Mouse (Mus musculus): ENCODE data around the gene Sema6b. TPM values are rescaled to one million over a fixed set of nuclear protein-coding genes. Genes with fewer than 3 reads are reported as not detected.

Gene Sema6b
- polyA plus RNA-seq, 1 experiment from 2014 or later, result 1.3 TPM

DNA sequence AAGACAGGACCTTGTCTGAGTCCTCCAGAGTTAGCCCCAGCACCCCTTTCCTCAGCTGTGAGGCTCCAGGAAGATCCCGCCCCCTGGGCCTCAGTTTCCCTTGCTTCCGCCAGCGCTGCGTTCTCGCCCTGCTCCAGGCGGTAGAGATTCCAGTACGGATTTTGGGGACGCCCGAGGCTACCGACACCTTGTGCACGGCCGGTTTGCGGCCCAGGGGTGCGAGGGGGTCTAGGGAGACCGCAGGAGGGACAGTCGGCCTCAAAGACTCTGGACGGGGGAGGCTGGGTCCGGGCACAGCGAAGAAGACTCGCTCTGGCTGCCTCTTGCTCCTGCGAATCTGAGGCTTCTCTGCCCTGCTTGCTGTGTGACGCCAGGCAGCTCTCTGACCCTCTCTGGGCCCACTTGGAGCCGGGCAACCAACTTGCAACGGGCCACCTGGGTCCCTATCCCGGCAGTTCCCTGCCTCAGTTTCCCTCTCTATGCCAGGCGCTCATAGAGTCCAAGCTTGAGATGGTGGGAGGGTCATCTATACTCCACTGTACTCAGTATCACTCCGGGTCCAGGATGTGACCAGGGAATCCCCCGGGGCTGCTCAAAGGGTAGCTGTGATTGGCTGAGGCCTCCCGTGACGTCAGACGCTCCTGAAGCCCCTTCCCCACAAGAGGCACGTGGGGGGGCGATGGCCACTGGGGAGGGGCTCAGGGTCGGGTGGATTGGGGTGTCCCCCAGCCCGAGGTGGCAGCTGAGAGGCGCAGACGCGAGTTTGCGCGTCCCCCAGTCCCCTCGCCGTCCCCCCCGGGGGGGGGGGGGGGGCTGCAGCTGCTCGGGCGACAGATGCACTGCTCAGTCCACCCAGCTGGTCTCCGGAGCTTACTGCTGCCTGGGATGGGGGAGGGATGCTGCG lies 1.8 kb upstream of the Sema6b start:
- H3K27me3 ChIP-seq (replicated peaks), result peaks cover 54% of the 10 kb centered on the region
- ATAC-seq (ENCODE audit: insufficient read depth, low FRiP score, low read depth), result no peak
- no peaks in the 10 kb centered on the region for H3K9me3 ChIP-seq
- H3K36me3 ChIP-seq, result no peaks in the 10 kb centered on the region
- peak overlapping the region; percentile 70 for H3K4me2 ChIP-seq
- no peak overlapping the region for H3K9ac ChIP-seq
- H3K4me3 ChIP-seq (replicated peaks), result peak overlapping the region; percentile 35
- no peak overlapping the region for H3K27ac ChIP-seq
- WGBS, result 1% methylated on average over 41 of the region's 47 CpGs
- peaks cover 26% of the 10 kb centered on the region for H3K4me1 ChIP-seq

DNA sequence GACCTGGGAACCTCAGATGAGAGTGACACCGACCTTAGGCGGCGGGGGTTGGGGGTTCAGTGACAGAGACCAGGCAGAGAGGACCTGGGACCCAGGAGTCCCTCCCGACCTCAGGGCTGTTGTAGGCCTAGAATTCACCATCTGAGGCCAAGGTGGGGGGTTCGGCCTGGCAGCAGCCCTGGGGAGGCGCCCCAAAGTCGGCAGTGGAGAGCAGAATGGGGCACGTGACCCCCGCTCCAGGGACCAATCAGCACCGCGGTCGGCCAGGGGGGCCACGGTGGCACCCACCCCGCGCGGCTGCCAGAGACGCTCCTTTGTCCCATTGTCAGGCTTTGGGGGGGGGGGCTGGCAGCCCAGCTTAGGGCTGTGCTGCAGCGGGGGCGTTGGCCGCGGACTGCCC lies 788 bp downstream of the Sema6b start:
- Histone ChIP-seq H3K4me1 (peaks cover 34% of the 10 kb centered on the region), H3K27me3 (replicated peaks) (peaks cover 54% of the 10 kb centered on the region), H3K4me2 (peak overlapping the region; percentile 100), H3K9me3 (no peaks in the 10 kb centered on the region), H3K4me3 (replicated peaks) (peak overlapping the region; percentile 70), H3K36me3 (no peaks in the 10 kb centered on the region), H3K27ac (no peak overlapping the region), H3K9ac (no peak overlapping the region)
- no peak for ATAC-seq (ENCODE audit: insufficient read depth, low FRiP score, low read depth)
- WGBS, result 14% methylated on average over 19 of the region's 21 CpGs

DNA sequence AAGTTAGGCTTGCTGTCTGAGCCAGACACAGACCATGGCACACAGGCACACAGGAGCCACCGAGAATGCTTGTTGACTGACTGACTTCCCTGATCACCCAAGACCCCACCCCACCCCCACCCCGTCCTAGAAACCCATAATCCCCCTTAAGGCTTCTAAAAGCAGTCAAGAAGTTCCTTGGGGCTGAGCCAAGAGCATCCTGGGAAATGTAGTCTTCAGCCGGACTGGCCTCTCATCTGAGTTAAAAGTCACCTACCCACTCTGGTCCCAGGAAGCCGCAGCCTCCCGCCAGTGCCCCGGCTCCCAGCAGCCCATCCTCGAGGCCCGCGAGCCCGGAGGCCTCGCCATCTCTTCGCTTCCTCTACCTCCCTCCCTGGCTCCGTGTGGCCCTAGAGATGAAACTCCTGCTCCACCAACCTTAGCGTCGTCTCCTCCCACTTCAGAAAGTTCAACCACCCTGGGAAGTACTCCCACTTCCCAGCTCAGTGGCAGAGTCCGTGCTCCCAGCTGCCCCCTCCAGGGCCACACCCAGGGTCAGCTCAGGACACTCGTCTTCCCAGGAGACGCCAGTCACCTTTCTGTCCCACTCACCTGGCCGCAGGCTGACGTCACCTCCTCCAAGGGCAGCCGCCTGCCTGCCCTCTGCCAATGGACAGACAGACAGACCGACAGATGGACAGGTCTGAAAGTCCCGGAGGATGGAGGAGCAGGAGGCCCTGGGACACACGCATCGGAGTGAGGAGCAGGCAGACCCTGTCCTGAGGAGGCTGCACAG lies 2.1 kb downstream of the Sema6b start:
- H3K4me1 ChIP-seq, result peaks cover 42% of the 10 kb centered on the region
- no peak overlapping the region for H3K27ac ChIP-seq
- H3K4me2 ChIP-seq, result peak overlapping the region; percentile 41

DNA sequence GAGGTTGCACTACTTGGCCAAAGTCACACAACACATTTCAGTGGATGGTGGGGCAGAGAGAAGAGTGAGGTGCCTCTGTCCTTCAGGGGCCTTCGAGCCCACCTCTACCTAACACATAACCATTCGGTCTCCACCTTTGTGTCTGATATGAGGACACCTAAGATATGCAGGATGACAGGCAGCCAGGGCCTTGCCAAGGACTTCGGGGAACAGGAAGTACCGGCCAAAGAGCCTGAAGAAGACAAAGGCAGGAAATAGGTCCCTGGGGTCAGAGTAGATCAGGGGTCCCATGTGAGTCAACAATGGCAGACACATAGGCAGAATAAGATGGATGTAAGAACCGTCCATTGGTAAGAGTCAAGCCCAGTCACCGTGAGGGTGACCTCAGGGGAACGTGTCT lies 3.6 kb downstream of the Sema6b start:
- no peak overlapping the region for H3K4me2 ChIP-seq
- H3K36me3 ChIP-seq, result no peaks in the 10 kb centered on the region
- H3K4me3 ChIP-seq (replicated peaks), result no peak overlapping the region
- peaks cover 37% of the 10 kb centered on the region for H3K4me1 ChIP-seq
- H3K9me3 ChIP-seq, result no peaks in the 10 kb centered on the region
- ATAC-seq (ENCODE audit: insufficient read depth, low FRiP score, low read depth), result no peak
- peaks cover 36% of the 10 kb centered on the region for H3K27me3 ChIP-seq (replicated peaks)
- no peak overlapping the region for H3K9ac ChIP-seq
- no peak overlapping the region for H3K27ac ChIP-seq
- 81% methylated on average over 7 of the region's 7 CpGs for WGBS

More for the DNA sequence above, 2.1 kb downstream of the Sema6b start:
- peaks cover 45% of the 10 kb centered on the region for H3K27me3 ChIP-seq (replicated peaks)
- H3K9me3 ChIP-seq, result no peaks in the 10 kb centered on the region
- H3K36me3 ChIP-seq, result no peaks in the 10 kb centered on the region
- WGBS, result 20% methylated on average over 25 of the region's 25 CpGs
- H3K4me3 ChIP-seq (replicated peaks), result no peak overlapping the region
- H3K9ac ChIP-seq, result no peak overlapping the region
- no peak for ATAC-seq (ENCODE audit: insufficient read depth, low FRiP score, low read depth)

DNA sequence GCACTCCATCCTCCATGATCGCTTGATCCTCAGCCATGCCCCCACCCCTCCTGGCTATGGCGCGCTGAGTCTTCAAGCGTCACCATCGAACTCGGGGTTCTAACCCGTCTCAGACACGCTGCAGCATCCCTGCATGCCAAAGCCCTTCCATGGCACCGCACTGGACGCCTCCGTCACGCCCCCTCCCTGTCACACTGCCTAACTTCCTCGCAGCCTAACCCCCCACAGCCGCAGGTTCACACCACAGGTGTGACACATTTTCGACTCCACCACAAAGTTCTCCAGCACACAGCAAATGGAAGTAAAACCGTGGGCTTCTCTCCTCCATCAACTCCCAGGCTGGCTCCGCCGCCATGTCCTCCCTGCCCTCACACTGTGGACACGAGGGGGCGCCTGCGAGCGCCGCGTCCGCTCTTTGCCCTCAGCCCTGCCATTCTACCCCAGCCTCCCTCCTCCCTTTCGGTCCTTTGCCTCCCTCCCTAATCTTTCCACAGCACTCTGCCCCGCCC lies 5.6 kb downstream of the Sema6b start:
- Histone ChIP-seq H3K36me3 (no peaks in the 10 kb centered on the region), H3K27me3 (replicated peaks) (peaks cover 16% of the 10 kb centered on the region), H3K4me3 (replicated peaks) (peak overlapping the region; percentile 35), H3K9ac (no peak overlapping the region), H3K4me1 (peaks cover 28% of the 10 kb centered on the region), H3K9me3 (no peaks in the 10 kb centered on the region), H3K27ac (peak overlapping the region; percentile 26), H3K4me2 (peak overlapping the region; percentile 77)
- 2% methylated on average over 27 of the region's 27 CpGs for WGBS
- peak; percentile 24 for ATAC-seq (ENCODE audit: insufficient read depth, low FRiP score, low read depth)

DNA sequence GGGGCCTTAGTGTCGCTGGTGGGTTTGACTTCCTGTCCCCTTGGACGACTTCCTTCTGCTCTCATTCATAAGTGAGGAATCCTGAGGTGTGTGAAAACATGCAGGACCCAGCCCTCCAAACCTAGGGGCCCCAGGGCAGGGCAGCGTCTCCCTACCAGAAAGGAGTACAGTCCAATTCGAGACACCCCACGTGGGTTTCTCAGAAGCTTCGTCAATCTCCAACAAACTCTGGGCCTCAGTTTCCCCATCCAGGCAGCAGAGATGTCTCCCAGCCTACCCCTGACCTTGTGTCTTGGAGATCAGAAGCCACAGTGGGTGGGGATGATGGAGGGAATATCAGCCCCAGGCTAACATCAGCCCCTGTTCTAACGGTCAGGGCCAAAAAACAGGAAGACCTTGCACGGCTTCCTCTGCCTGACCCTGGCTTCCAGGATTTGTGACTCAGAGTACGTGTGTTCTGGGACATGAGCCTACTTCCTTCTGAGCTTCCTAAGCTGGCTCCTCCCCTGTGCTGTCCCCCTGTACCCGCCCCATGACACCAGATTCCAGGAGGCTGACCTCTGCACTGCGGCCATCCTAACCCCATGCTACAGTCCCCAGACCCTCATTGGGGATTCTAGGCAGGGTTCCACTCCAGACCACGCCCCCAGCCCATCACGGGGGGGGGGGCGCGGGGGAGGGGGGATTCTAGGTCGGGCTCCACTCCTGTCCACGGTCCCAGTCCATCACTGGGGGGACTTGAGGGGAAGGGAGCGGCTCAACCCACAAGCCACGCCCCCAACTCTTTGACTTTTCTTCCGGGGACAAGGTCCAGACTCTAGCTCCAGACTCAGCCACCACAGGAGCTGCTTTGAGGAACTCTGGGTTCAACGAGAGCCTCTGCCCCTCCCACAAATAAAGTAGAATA lies 6.4 kb downstream of the Sema6b start:
- WGBS, result 16% methylated on average over 21 of the region's 21 CpGs
- H3K4me2 ChIP-seq, result peak overlapping the region; percentile 77
- H3K9ac ChIP-seq, result no peak overlapping the region

DNA sequence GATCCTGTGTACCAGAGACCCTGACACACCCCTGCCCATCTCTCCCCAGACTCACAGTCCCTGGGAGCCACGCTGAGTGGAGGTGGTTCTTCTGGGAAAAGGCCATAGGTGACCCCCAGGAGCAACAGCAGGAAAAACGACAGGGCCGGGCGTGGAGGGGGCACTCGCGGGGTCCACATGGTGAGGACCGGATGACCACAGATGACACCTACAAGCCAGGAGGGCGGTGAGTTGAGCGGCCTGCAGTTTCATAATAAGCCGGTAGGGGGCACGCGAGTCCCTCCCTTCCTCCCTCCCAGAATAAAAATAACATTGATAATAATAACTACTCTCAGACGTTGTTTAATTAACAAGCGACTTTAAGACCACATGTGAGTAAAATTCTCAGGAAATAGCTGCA lies 7.5 kb downstream of the Sema6b start:
- H3K4me2 ChIP-seq, result peak overlapping the region; percentile 34; the same call in 1 of the 2 replicates
- H3K27ac ChIP-seq, result no peak overlapping the region
- H3K4me3 ChIP-seq (replicated peaks), result no peak overlapping the region
- H3K4me1 ChIP-seq, result peaks cover 20% of the 10 kb centered on the region
- H3K9me3 ChIP-seq, result no peaks in the 10 kb centered on the region
- no peak for ATAC-seq (ENCODE audit: insufficient read depth, low FRiP score, low read depth)
- no peak overlapping the region for H3K9ac ChIP-seq
- no peaks in the 10 kb centered on the region for H3K36me3 ChIP-seq
- no peaks in the 10 kb centered on the region for H3K27me3 ChIP-seq (replicated peaks)
- 6% methylated on average over 14 of the region's 14 CpGs for WGBS

More for the DNA sequence above, 6.4 kb downstream of the Sema6b start:
- Histone ChIP-seq H3K4me3 (replicated peaks) (peak overlapping the region; percentile 35), H3K27me3 (replicated peaks) (peaks cover 8% of the 10 kb centered on the region), H3K4me1 (peaks cover 24% of the 10 kb centered on the region), H3K27ac (peak overlapping the region; percentile 70), H3K9me3 (no peaks in the 10 kb centered on the region), H3K36me3 (no peaks in the 10 kb centered on the region)
- peak; percentile 80 for ATAC-seq (ENCODE audit: insufficient read depth, low FRiP score, low read depth)

DNA sequence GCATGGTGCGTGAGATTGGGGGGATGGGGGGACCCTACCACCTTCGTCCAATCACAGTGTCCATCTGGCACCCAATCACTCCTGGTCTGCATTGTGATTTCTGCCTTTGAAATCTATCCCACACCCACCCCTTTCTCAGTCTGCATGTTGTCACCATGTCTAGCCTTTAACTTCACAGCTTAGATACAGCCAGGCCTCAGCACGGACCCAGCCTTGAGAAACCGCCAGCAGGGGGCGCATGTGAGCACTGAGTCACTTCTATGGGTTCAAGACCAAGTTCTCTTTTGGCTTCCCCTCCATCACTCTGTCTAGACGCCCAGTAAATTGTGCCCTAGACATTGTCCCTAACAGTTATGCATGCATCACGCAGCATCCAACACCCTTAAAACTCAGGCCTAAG lies 8.3 kb downstream of the Sema6b start:
- Histone ChIP-seq H3K27ac (no peak overlapping the region), H3K4me1 (peaks cover 20% of the 10 kb centered on the region), H3K4me2 (no peak overlapping the region), H3K4me3 (replicated peaks) (no peak overlapping the region), H3K9ac (no peak overlapping the region), H3K27me3 (replicated peaks) (no peaks in the 10 kb centered on the region), H3K36me3 (no peaks in the 10 kb centered on the region), H3K9me3 (no peaks in the 10 kb centered on the region)
- ATAC-seq (ENCODE audit: insufficient read depth, low FRiP score, low read depth), result no peak
- WGBS, result 40% methylated on average over 7 of the region's 7 CpGs

DNA sequence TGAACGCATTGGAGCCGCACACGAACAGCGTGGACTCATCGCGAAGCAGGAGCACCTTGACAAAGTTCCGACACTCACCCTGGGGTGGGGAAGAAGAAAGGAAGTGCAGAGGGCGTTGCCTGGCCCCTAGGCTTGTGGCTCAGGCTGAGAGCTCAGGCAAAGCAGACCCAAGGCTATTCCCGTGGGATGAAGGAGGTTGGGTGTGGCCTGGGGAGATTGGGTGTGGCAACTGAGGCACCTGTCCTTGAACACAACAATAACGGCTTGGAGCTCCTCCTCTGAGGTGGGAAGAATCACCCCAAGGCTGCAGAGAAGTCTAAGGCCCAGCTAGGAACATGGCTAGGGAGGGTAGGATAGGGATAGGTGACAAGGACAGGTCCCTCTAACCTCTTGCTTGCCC lies 9.0 kb downstream of the Sema6b start:
- no peaks in the 10 kb centered on the region for H3K9me3 ChIP-seq
- H3K9ac ChIP-seq, result no peak overlapping the region
- WGBS, result 92% methylated on average over 10 of the region's 10 CpGs
- H3K27me3 ChIP-seq (replicated peaks), result no peaks in the 10 kb centered on the region
- no peaks in the 10 kb centered on the region for H3K36me3 ChIP-seq
- no peak overlapping the region for H3K27ac ChIP-seq
- no peak for ATAC-seq (ENCODE audit: insufficient read depth, low FRiP score, low read depth)
- peaks cover 20% of the 10 kb centered on the region for H3K4me1 ChIP-seq
- no peak overlapping the region for H3K4me3 ChIP-seq (replicated peaks)
- H3K4me2 ChIP-seq, result no peak overlapping the region

DNA sequence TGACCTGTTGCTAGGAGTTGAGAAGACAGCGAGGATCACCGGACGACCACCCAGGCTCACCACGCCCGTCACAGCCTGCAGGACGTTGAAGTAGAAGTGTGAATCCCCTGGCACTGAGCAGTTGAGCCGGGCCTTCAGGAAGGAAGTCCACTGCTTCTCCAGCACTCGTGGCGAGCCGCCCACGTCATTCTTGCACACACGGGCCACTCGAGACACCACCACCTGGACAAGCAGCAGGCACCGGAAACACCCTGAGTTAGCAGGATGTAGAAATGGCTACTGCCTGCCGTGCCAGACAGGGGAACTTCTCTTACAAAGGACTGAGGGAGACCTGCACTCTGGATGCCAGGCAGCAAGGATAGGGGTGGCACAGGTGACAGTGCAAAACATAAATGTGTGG lies 11.9 kb downstream of the Sema6b start:
- peaks cover 15% of the 10 kb centered on the region for H3K27me3 ChIP-seq (replicated peaks)
- 78% methylated on average over 15 of the region's 15 CpGs for WGBS
- H3K4me3 ChIP-seq (replicated peaks), result no peak overlapping the region
- no peak overlapping the region for H3K9ac ChIP-seq
- H3K4me2 ChIP-seq, result no peak overlapping the region
- no peaks in the 10 kb centered on the region for H3K36me3 ChIP-seq
- peaks cover 16% of the 10 kb centered on the region for H3K4me1 ChIP-seq
- no peaks in the 10 kb centered on the region for H3K9me3 ChIP-seq
- H3K27ac ChIP-seq, result no peak overlapping the region
- no peak for ATAC-seq (ENCODE audit: insufficient read depth, low FRiP score, low read depth)

DNA sequence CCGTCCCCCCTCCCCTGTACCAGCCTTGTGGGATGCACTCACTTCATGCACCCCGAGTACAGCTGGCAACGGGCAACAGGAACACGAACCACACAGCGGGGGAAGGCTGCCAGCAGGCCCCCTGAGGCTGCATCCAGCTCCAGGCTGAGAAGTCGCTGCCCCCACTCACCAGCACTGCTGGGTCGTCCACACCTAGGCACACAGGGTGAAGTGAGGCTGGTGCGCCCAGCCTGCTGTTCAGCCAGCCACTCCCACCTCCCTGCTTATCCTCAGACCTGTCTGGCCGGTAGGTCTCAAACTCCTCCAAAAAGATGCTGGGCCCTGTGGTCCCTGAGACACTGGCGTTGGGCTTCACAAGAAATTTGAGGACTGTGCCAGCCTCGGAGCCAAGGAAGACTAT lies 14.0 kb downstream of the Sema6b start:
- no peak for ATAC-seq (ENCODE audit: insufficient read depth, low FRiP score, low read depth)
- H3K36me3 ChIP-seq, result no peaks in the 10 kb centered on the region
- no peak overlapping the region for H3K27ac ChIP-seq
- H3K4me2 ChIP-seq, result no peak overlapping the region
- peaks cover 29% of the 10 kb centered on the region for H3K27me3 ChIP-seq (replicated peaks)
- H3K9me3 ChIP-seq, result no peaks in the 10 kb centered on the region
- peaks cover 12% of the 10 kb centered on the region for H3K4me1 ChIP-seq
- no peak overlapping the region for H3K4me3 ChIP-seq (replicated peaks)
- H3K9ac ChIP-seq, result no peak overlapping the region
- WGBS, result 72% methylated on average over 11 of the region's 11 CpGs
